Mouse (Mus musculus): ENCODE measurements around the gene Pard3. TPM values are rescaled to one million over a fixed set of nuclear protein-coding genes. Genes with fewer than 3 reads are reported as not detected.

Pard3 gene
- polyA plus RNA-seq (2014; fragmentation: Nextera tagmentation; extraction: Ambion mirVana), result 30.9 and 31.5 TPM in 2 replicates

- Histone ChIP-seq H3K27me3 (ENCODE audit: control insufficient read depth, insufficient read depth, low read length) (no peaks in the 10 kb centered on the region), H3K4me1 (replicated peaks; ENCODE audit: control insufficient read depth, insufficient read depth, low read length) (peaks cover 5% of the 10 kb centered on the region), H3K27ac (ENCODE audit: low read depth, low read length) (peak within 1 kb of the TSS; percentile 95), H3K9me3 (ENCODE audit: control insufficient read depth, low read length) (no peaks in the 10 kb centered on the region), H3K36me3 (ENCODE audit: control insufficient read depth, insufficient read depth, low read length) (no peaks in the 10 kb centered on the region), H3K4me2 (replicated peaks; ENCODE audit: low read depth, low read length) (peak within 1 kb of the TSS; percentile 72), H3K9ac (ENCODE audit: low read depth, low read length) (peak within 1 kb of the TSS; percentile 97), H3K4me3 (ENCODE audit: low read depth, low read length) (peak within 1 kb of the TSS; percentile 81)
- ATAC-seq (ENCODE audit: low FRiP score) (peak; percentile 93), DNase-seq (ENCODE audit: low spot score) (peak; percentile 89)
- WGBS, result under 1% methylated on average over 60 of the region's 98 CpGs
These were observed at the start of gene Pard3 for GRCm38 (mm10) chr8:127063551-127064360. TSS of gene Pard3 (plus strand) at chr8:127063893.

- DNase-seq (ENCODE audit: low spot score) (no peak), ATAC-seq (ENCODE audit: low FRiP score) (no peak)
- no peaks in the 10 kb centered on the region for H3K36me3 ChIP-seq (ENCODE audit: control insufficient read depth, insufficient read depth, low read length)
- no peaks in the 10 kb centered on the region for H3K4me1 ChIP-seq (replicated peaks; ENCODE audit: control insufficient read depth, insufficient read depth, low read length)
- no peak overlapping the region for H3K4me2 ChIP-seq (replicated peaks; ENCODE audit: low read depth, low read length)
- H3K4me3 ChIP-seq (ENCODE audit: low read depth, low read length), result no peak overlapping the region
- H3K9ac ChIP-seq (ENCODE audit: low read depth, low read length), result no peak overlapping the region
- H3K27ac ChIP-seq (ENCODE audit: low read depth, low read length), result no peak overlapping the region
- no peaks in the 10 kb centered on the region for H3K27me3 ChIP-seq (ENCODE audit: control insufficient read depth, insufficient read depth, low read length)
- 88% methylated on average over 1 of the region's 1 CpGs for WGBS
- no peaks in the 10 kb centered on the region for H3K9me3 ChIP-seq (ENCODE audit: control insufficient read depth, low read length)
These were observed 41.9 kb upstream of the Pard3 start for GRCm38 (mm10) chr8:127021830-127022229.

GRCm38 (mm10) chr8:127025256-127025717 is 38.4 kb upstream of the Pard3 start:
- no peaks in the 10 kb centered on the region for H3K9me3 ChIP-seq (ENCODE audit: control insufficient read depth, low read length)
- no peaks in the 10 kb centered on the region for H3K36me3 ChIP-seq (ENCODE audit: control insufficient read depth, insufficient read depth, low read length)
- H3K9ac ChIP-seq (ENCODE audit: low read depth, low read length), result no peak overlapping the region
- no peaks in the 10 kb centered on the region for H3K4me1 ChIP-seq (replicated peaks; ENCODE audit: control insufficient read depth, insufficient read depth, low read length)
- DNase-seq (ENCODE audit: low spot score) (peak; percentile 4), ATAC-seq (ENCODE audit: low FRiP score) (no peak)
- H3K27ac ChIP-seq (ENCODE audit: low read depth, low read length), result no peak overlapping the region
- WGBS, result 79% methylated on average over 11 of the region's 11 CpGs
- H3K4me2 ChIP-seq (replicated peaks; ENCODE audit: low read depth, low read length), result no peak overlapping the region
- H3K27me3 ChIP-seq (ENCODE audit: control insufficient read depth, insufficient read depth, low read length), result no peaks in the 10 kb centered on the region
- no peak overlapping the region for H3K4me3 ChIP-seq (ENCODE audit: low read depth, low read length)

GRCm38 (mm10) chr8:127025775-127026174 is 37.9 kb upstream of the Pard3 start:
- H3K36me3 ChIP-seq (ENCODE audit: control insufficient read depth, insufficient read depth, low read length), result no peaks in the 10 kb centered on the region
- H3K4me2 ChIP-seq (replicated peaks; ENCODE audit: low read depth, low read length), result no peak overlapping the region
- 55% methylated on average over 11 of the region's 11 CpGs for whole genome bisulfite sequencing
- no peaks in the 10 kb centered on the region for H3K9me3 ChIP-seq (ENCODE audit: control insufficient read depth, low read length)
- H3K27me3 ChIP-seq (ENCODE audit: control insufficient read depth, insufficient read depth, low read length), result no peaks in the 10 kb centered on the region
- H3K9ac ChIP-seq (ENCODE audit: low read depth, low read length), result no peak overlapping the region
- no peak overlapping the region for H3K27ac ChIP-seq (ENCODE audit: low read depth, low read length)
- H3K4me3 ChIP-seq (ENCODE audit: low read depth, low read length), result no peak overlapping the region
- no peaks in the 10 kb centered on the region for H3K4me1 ChIP-seq (replicated peaks; ENCODE audit: control insufficient read depth, insufficient read depth, low read length)
- DNase-seq (ENCODE audit: low spot score) (no peak), ATAC-seq (ENCODE audit: low FRiP score) (no peak)

- Histone ChIP-seq H3K4me2 (replicated peaks; ENCODE audit: low read depth, low read length) (no peak overlapping the region), H3K4me3 (ENCODE audit: low read depth, low read length) (no peak overlapping the region), H3K4me1 (replicated peaks; ENCODE audit: control insufficient read depth, insufficient read depth, low read length) (no peaks in the 10 kb centered on the region), H3K27ac (ENCODE audit: low read depth, low read length) (no peak overlapping the region), H3K27me3 (ENCODE audit: control insufficient read depth, insufficient read depth, low read length) (no peaks in the 10 kb centered on the region), H3K36me3 (ENCODE audit: control insufficient read depth, insufficient read depth, low read length) (no peaks in the 10 kb centered on the region), H3K9ac (ENCODE audit: low read depth, low read length) (no peak overlapping the region), H3K9me3 (ENCODE audit: control insufficient read depth, low read length) (no peaks in the 10 kb centered on the region)
- DNase-seq (ENCODE audit: low spot score) (peak; percentile 25), ATAC-seq (ENCODE audit: low FRiP score) (no peak)
- WGBS, result 50% methylated on average over 5 of the region's 5 CpGs
These were observed 32.2 kb upstream of the Pard3 start for GRCm38 (mm10) chr8:127031476-127031875.

- no peak overlapping the region for H3K4me3 ChIP-seq (ENCODE audit: low read depth, low read length)
- H3K36me3 ChIP-seq (ENCODE audit: control insufficient read depth, insufficient read depth, low read length), result no peaks in the 10 kb centered on the region
- 69% methylated on average over 4 of the region's 4 CpGs for WGBS
- H3K27me3 ChIP-seq (ENCODE audit: control insufficient read depth, insufficient read depth, low read length), result no peaks in the 10 kb centered on the region
- no peak for ATAC-seq (ENCODE audit: low FRiP score)
- H3K27ac ChIP-seq (ENCODE audit: low read depth, low read length), result no peak overlapping the region
- DNase-seq (ENCODE audit: low spot score), result no peak
- no peak overlapping the region for H3K9ac ChIP-seq (ENCODE audit: low read depth, low read length)
- H3K4me2 ChIP-seq (replicated peaks; ENCODE audit: low read depth, low read length), result no peak overlapping the region
- H3K4me1 ChIP-seq (replicated peaks; ENCODE audit: control insufficient read depth, insufficient read depth, low read length), result no peaks in the 10 kb centered on the region
- H3K9me3 ChIP-seq (ENCODE audit: control insufficient read depth, low read length), result no peaks in the 10 kb centered on the region
These were observed 24.8 kb upstream of the Pard3 start for GRCm38 (mm10) chr8:127038928-127039327.

GRCm38 (mm10) chr8:127049996-127050395 is 13.7 kb upstream of the Pard3 start:
- no peak for ATAC-seq (ENCODE audit: low FRiP score)
- no peaks in the 10 kb centered on the region for H3K27me3 ChIP-seq (ENCODE audit: control insufficient read depth, insufficient read depth, low read length)
- no peak overlapping the region for H3K4me3 ChIP-seq (ENCODE audit: low read depth, low read length)
- H3K27ac ChIP-seq (ENCODE audit: low read depth, low read length), result no peak overlapping the region
- H3K4me1 ChIP-seq (replicated peaks; ENCODE audit: control insufficient read depth, insufficient read depth, low read length), result no peaks in the 10 kb centered on the region
- DNase-seq (ENCODE audit: low spot score), result no peak
- 80% methylated on average over 5 of the region's 5 CpGs for WGBS
- no peaks in the 10 kb centered on the region for H3K9me3 ChIP-seq (ENCODE audit: control insufficient read depth, low read length)
- no peaks in the 10 kb centered on the region for H3K36me3 ChIP-seq (ENCODE audit: control insufficient read depth, insufficient read depth, low read length)
- no peak overlapping the region for H3K9ac ChIP-seq (ENCODE audit: low read depth, low read length)
- no peak overlapping the region for H3K4me2 ChIP-seq (replicated peaks; ENCODE audit: low read depth, low read length)

- DNase-seq (ENCODE audit: low spot score) (no peak), ATAC-seq (ENCODE audit: low FRiP score) (no peak)
- H3K9ac ChIP-seq (ENCODE audit: low read depth, low read length), result no peak overlapping the region
- no peaks in the 10 kb centered on the region for H3K9me3 ChIP-seq (ENCODE audit: control insufficient read depth, low read length)
- H3K36me3 ChIP-seq (ENCODE audit: control insufficient read depth, insufficient read depth, low read length), result no peaks in the 10 kb centered on the region
- no peak overlapping the region for H3K4me2 ChIP-seq (replicated peaks; ENCODE audit: low read depth, low read length)
- 84% methylated on average over 10 of the region's 10 CpGs for WGBS
- no peaks in the 10 kb centered on the region for H3K27me3 ChIP-seq (ENCODE audit: control insufficient read depth, insufficient read depth, low read length)
- H3K4me3 ChIP-seq (ENCODE audit: low read depth, low read length), result no peak overlapping the region
- H3K4me1 ChIP-seq (replicated peaks; ENCODE audit: control insufficient read depth, insufficient read depth, low read length), result no peaks in the 10 kb centered on the region
- H3K27ac ChIP-seq (ENCODE audit: low read depth, low read length), result no peak overlapping the region
These were observed 11.6 kb upstream of the Pard3 start for GRCm38 (mm10) chr8:127052132-127052531.

GRCm38 (mm10) chr8:127055081-127055480 is 8.6 kb upstream of the Pard3 start:
- H3K36me3 ChIP-seq (ENCODE audit: control insufficient read depth, insufficient read depth, low read length), result no peaks in the 10 kb centered on the region
- no peak for DNase-seq (ENCODE audit: low spot score)
- no peaks in the 10 kb centered on the region for H3K27me3 ChIP-seq (ENCODE audit: control insufficient read depth, insufficient read depth, low read length)
- H3K27ac ChIP-seq (ENCODE audit: low read depth, low read length), result no peak overlapping the region
- 71% methylated on average over 4 of the region's 4 CpGs for WGBS
- H3K4me1 ChIP-seq (replicated peaks; ENCODE audit: control insufficient read depth, insufficient read depth, low read length), result no peaks in the 10 kb centered on the region
- H3K4me2 ChIP-seq (replicated peaks; ENCODE audit: low read depth, low read length), result no peak overlapping the region
- H3K9me3 ChIP-seq (ENCODE audit: control insufficient read depth, low read length), result no peaks in the 10 kb centered on the region
- no peak overlapping the region for H3K9ac ChIP-seq (ENCODE audit: low read depth, low read length)
- ATAC-seq (ENCODE audit: low FRiP score), result no peak
- no peak overlapping the region for H3K4me3 ChIP-seq (ENCODE audit: low read depth, low read length)
